Mouse (Mus musculus): ENCODE measurements around the gene Cry1. TPM values are rescaled to one million over a fixed set of nuclear protein-coding genes. Genes with fewer than 3 reads are reported as not detected.
A peak's percentile ranks its signal among the peaks of the same experiment; 100 is the strongest.

Cry1 gene
- polyA plus RNA-seq, 1 experiment from 2014 or later = 16.7 TPM

- Histone ChIP-seq H3K27ac (replicated peaks) (no peak overlapping the region), H3K4me2 (replicated peaks; ENCODE audit: low read depth) (no peak overlapping the region), H3K27me3 (ENCODE audit: control insufficient read depth, insufficient read depth, low read length) (no peaks in the 10 kb centered on the region), H3K4me1 (replicated peaks; ENCODE audit: control insufficient read depth, insufficient read depth) (no peaks in the 10 kb centered on the region), H3K9ac (ENCODE audit: low read length) (no peak overlapping the region), H3K4me3 (ENCODE audit: low read depth, low read length) (no peak overlapping the region), H3K36me3 (ENCODE audit: control insufficient read depth, insufficient read depth, low read length) (no peaks in the 10 kb centered on the region), H3K9me3 (ENCODE audit: control insufficient read depth, low read length) (no peaks in the 10 kb centered on the region)
- DNase-seq (ENCODE audit: low spot score) (no peak), ATAC-seq (ENCODE audit: low FRiP score, low TSS enrichment) (no peak)
- TF ChIP-seq CTCF (IDR thresholded peaks at IDR 0.05; ENCODE audit: low read depth) (no peak), EP300 (optimal IDR thresholded peaks at IDR 0.05) (no peak)
- 75% methylated on average over 5 of the region's 5 CpGs for WGBS
These were observed 5.1 kb upstream of the Cry1 start for GRCm38 (mm10) chr10:85189966-85190365.

- TF ChIP-seq EP300 (optimal IDR thresholded peaks at IDR 0.05) (no peak), CTCF (IDR thresholded peaks at IDR 0.05; ENCODE audit: low read depth) (no peak)
These were observed 1.6 kb upstream of the Cry1 start for GRCm38 (mm10) chr10:85186499-85186794.

GRCm38 (mm10) chr10:85185639-85186498 is 1.0 kb upstream of the Cry1 start:
- DNase-seq (ENCODE audit: low spot score) (peak; percentile 35), ATAC-seq (ENCODE audit: low FRiP score, low TSS enrichment) (no peak)
- H3K9ac ChIP-seq (ENCODE audit: low read length) = peak overlapping the region; percentile 84
- no peaks in the 10 kb centered on the region for H3K9me3 ChIP-seq (ENCODE audit: control insufficient read depth, low read length)
- no peaks in the 10 kb centered on the region for H3K36me3 ChIP-seq (ENCODE audit: control insufficient read depth, insufficient read depth, low read length)
- WGBS = 25% methylated on average over 14 of the region's 14 CpGs
- H3K4me3 ChIP-seq (ENCODE audit: low read depth, low read length) = peak overlapping the region; percentile 87
- peak overlapping the region; percentile 89 for H3K27ac ChIP-seq (replicated peaks)
- H3K27me3 ChIP-seq (ENCODE audit: control insufficient read depth, insufficient read depth, low read length) = no peaks in the 10 kb centered on the region
- peaks cover 3% of the 10 kb centered on the region; the same call in 1 of the 2 replicates for H3K4me1 ChIP-seq (replicated peaks; ENCODE audit: control insufficient read depth, insufficient read depth)
- TF ChIP-seq CTCF (IDR thresholded peaks at IDR 0.05; ENCODE audit: low read depth) (peak; percentile 44), EP300 (optimal IDR thresholded peaks at IDR 0.05) (no peak)
- H3K4me2 ChIP-seq (replicated peaks; ENCODE audit: low read depth) = peak overlapping the region; percentile 98

More at GRCm38 (mm10) chr10:85186499-85186794, 1.6 kb upstream of the Cry1 start:
- Histone ChIP-seq H3K36me3 (ENCODE audit: control insufficient read depth, insufficient read depth, low read length) (no peaks in the 10 kb centered on the region), H3K4me1 (replicated peaks; ENCODE audit: control insufficient read depth, insufficient read depth) (peaks cover 3% of the 10 kb centered on the region; the same call in 1 of the 2 replicates), H3K4me2 (replicated peaks; ENCODE audit: low read depth) (no peak overlapping the region), H3K27ac (replicated peaks) (no peak overlapping the region), H3K9me3 (ENCODE audit: control insufficient read depth, low read length) (no peaks in the 10 kb centered on the region), H3K4me3 (ENCODE audit: low read depth, low read length) (no peak overlapping the region), H3K9ac (ENCODE audit: low read length) (no peak overlapping the region), H3K27me3 (ENCODE audit: control insufficient read depth, insufficient read depth, low read length) (no peaks in the 10 kb centered on the region)
- 85% methylated on average over 2 of the region's 2 CpGs for WGBS
- DNase-seq (ENCODE audit: low spot score) = no peak
- no peak for ATAC-seq (ENCODE audit: low FRiP score, low TSS enrichment)

GRCm38 (mm10) chr10:85184201-85184963 is 482 bp downstream of the Cry1 start:
- Histone ChIP-seq H3K9me3 (ENCODE audit: control insufficient read depth, low read length) (no peaks in the 10 kb centered on the region), H3K27me3 (ENCODE audit: control insufficient read depth, insufficient read depth, low read length) (no peaks in the 10 kb centered on the region), H3K9ac (ENCODE audit: low read length) (peak overlapping the region; percentile 84), H3K4me3 (ENCODE audit: low read depth, low read length) (peak overlapping the region; percentile 87), H3K4me2 (replicated peaks; ENCODE audit: low read depth) (peak overlapping the region; percentile 98), H3K27ac (replicated peaks) (peak overlapping the region; percentile 89), H3K36me3 (ENCODE audit: control insufficient read depth, insufficient read depth, low read length) (no peaks in the 10 kb centered on the region), H3K4me1 (replicated peaks; ENCODE audit: control insufficient read depth, insufficient read depth) (peaks cover 3% of the 10 kb centered on the region; the same call in 1 of the 2 replicates)
- DNase-seq (ENCODE audit: low spot score) (peak; percentile 58), ATAC-seq (ENCODE audit: low FRiP score, low TSS enrichment) (peak; percentile 10; the same call in 1 of the 2 replicates)
- WGBS = under 1% methylated on average over 95 of the region's 95 CpGs
- TF ChIP-seq EP300 (optimal IDR thresholded peaks at IDR 0.05) (no peak), CTCF (IDR thresholded peaks at IDR 0.05; ENCODE audit: low read depth) (no peak; the same call in 1 of the 2 replicates)

DNA sequence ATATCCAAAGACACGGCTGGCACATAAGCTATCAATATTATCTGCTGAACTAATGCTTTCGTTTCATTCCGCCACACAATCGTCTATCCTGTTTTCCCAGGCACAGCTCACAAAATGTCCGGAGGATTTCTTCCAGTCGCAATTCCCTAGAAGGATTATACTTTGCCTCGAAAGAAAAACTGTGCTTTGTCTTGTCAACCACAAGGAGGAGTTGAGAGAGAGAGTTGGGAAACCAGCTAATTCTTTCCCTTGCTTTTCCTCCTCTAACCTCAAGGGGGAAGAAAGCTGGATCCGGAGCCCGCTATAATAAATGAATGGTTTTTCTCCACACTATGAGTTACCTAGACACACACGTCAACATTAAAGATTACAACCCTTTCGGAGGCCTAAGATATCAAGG is 1.2 kb downstream of the Cry1 start:
- peak; percentile 13 for ATAC-seq (ENCODE audit: low FRiP score, low TSS enrichment)
- peak; percentile 35 for DNase-seq (ENCODE audit: low spot score)
- Histone ChIP-seq H3K36me3 (ENCODE audit: control insufficient read depth, insufficient read depth, low read length) (no peaks in the 10 kb centered on the region), H3K4me2 (replicated peaks; ENCODE audit: low read depth) (peak overlapping the region; percentile 98), H3K27me3 (ENCODE audit: control insufficient read depth, insufficient read depth, low read length) (no peaks in the 10 kb centered on the region), H3K4me1 (replicated peaks; ENCODE audit: control insufficient read depth, insufficient read depth) (peaks cover 3% of the 10 kb centered on the region; the same call in 1 of the 2 replicates), H3K27ac (replicated peaks) (peak overlapping the region; percentile 70), H3K9ac (ENCODE audit: low read length) (peak overlapping the region; percentile 32), H3K9me3 (ENCODE audit: control insufficient read depth, low read length) (no peaks in the 10 kb centered on the region), H3K4me3 (ENCODE audit: low read depth, low read length) (peak overlapping the region; percentile 87)
- under 1% methylated on average over 11 of the region's 11 CpGs for WGBS
- no peak for TF ChIP-seq EP300 (optimal IDR thresholded peaks at IDR 0.05)
- TF ChIP-seq CTCF (IDR thresholded peaks at IDR 0.05; ENCODE audit: low read depth) = peak; percentile 91
